ENCODE assay signal across 12 mouse cellular contexts in the genomic region with DNA sequence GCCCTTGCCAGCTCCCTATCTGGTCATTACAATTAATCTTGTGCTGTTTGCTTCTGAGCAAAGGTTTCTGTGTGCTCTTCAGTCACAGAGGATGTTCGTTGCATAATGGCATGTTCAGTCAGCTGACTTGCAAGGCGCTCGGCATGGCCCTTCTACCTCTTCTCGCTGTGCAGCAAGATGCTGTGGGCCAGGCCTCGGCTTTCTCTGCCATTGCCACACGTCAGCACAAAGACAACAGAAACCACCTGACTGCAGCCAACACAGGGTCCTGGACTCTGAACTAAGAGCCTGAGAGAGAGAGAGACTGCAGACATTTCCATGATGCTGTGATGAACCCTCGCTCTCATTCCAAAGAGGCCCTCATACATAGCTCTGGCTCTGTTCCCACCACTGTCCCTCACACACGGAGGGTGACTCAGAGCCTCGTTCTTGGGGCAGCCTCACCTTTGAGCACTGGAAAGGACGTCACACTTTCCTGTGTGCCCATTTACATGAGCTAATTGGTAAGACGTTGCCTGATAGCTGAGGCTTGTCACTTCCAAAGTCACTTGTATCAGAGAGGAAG.
DNase-seq lines count a peak whose midpoint lies in the region; ATAC-seq and TF ChIP-seq lines count a peak whose summit lies in the region.
"Had no signal": no experiment of that assay in that cellular context is flagged by ENCODE, and none has a peak within 500 bp of the region (broad histone marks: within the 10 kb centered on the region; RNA-seq: fewer than 3 reads in every experiment).

No protein-coding gene starts in this region.

- H3K4me1 ChIP-seq in midbrain, embryonic 11.5 days (ENCODE audit: control insufficient read depth, insufficient read depth, low read length), result peaks cover 17% of the 10 kb centered on the region
- 0 out of 2 replicates have a peak, but pooled peaks cover 2% of the 10 kb centered on the region for H3K4me1 ChIP-seq in midbrain, embryonic 16.5 days (ENCODE audit: control insufficient read depth, insufficient read depth, low read length)

- no peak overlapping the region for H3K4me2 ChIP-seq in midbrain, embryonic 11.5 days
- no peak overlapping the region for H3K4me2 ChIP-seq in midbrain, embryonic 16.5 days (ENCODE audit: low read length)
- H3K4me2 ChIP-seq: embryonic facial prominence, embryonic 12.5 days; heart, embryonic 13.5 days; neural tube, embryonic 12.5 days had no signal

- H3K9me3 ChIP-seq in midbrain, embryonic 11.5 days (ENCODE audit: control insufficient read depth, low read length), result no peaks in the 10 kb centered on the region
- no peaks in the 10 kb centered on the region for H3K9me3 ChIP-seq in midbrain, embryonic 16.5 days (replicated peaks; ENCODE audit: control insufficient read depth, low read length, poor library complexity, severe bottlenecking)
- H3K9me3 ChIP-seq: embryonic facial prominence, embryonic 12.5 days; heart, embryonic 13.5 days; neural tube, embryonic 12.5 days had no signal

- TF ChIP-seq CTCF in gastrocnemius, adult 2 months (IDR thresholded peaks at IDR 0.05), result no peak

- peaks cover 5% of the 10 kb centered on the region; the same call in 1 of the 2 replicates for H3K27me3 ChIP-seq in midbrain, embryonic 11.5 days (ENCODE audit: control insufficient read depth, insufficient read depth, low read length)
- H3K27me3 ChIP-seq in midbrain, embryonic 16.5 days (ENCODE audit: control insufficient read depth, insufficient read depth, low read depth, low read length), result no peaks in the 10 kb centered on the region; the same call in 1 of the 2 replicates
- H3K27me3 ChIP-seq: embryonic facial prominence, embryonic 12.5 days; heart, embryonic 13.5 days; neural tube, embryonic 12.5 days had no signal

- H3K9ac ChIP-seq in midbrain, embryonic 11.5 days (ENCODE audit: low read length), result no peak overlapping the region
- no peak overlapping the region for H3K9ac ChIP-seq in midbrain, embryonic 16.5 days (ENCODE audit: low read depth, low read length)
- H3K9ac ChIP-seq: embryonic facial prominence, embryonic 12.5 days; heart, embryonic 13.5 days; neural tube, embryonic 12.5 days had no signal

- DNase-seq in heart, adult 11 months, result peak; percentile 83
- DNase-seq in heart, postnatal 14 days, result no peak
- peak; percentile 62 for DNase-seq in midbrain, embryonic 11.5 days (ENCODE audit: low spot score, missing footprints)
- peak; percentile 8 for DNase-seq in gonadal fat pad, adult 2 months (ENCODE audit: low read depth)
- DNase-seq in gastrocnemius, adult 2 months, result no peak
- DNase-seq in right cerebral cortex, postnatal 10 days (ENCODE audit: low spot score in 2 of 2), result no peak
- DNase-seq: right cerebral cortex, postnatal 4 days had no signal

- H3K36me3 ChIP-seq in midbrain, embryonic 11.5 days (ENCODE audit: control insufficient read depth, insufficient read depth, low read length), result no peaks in the 10 kb centered on the region
- H3K36me3 ChIP-seq in midbrain, embryonic 16.5 days (ENCODE audit: control insufficient read depth, insufficient read depth, low read length), result no peaks in the 10 kb centered on the region
- H3K36me3 ChIP-seq: embryonic facial prominence, embryonic 12.5 days; heart, embryonic 13.5 days; neural tube, embryonic 12.5 days had no signal

- no peak for ATAC-seq in midbrain, embryonic 11.5 days (ENCODE audit: low FRiP score)
- no peak for ATAC-seq in midbrain, embryonic 16.5 days
- no peak for ATAC-seq in inflammation-experienced regulatory T-cells, adult 6 months

- no peak overlapping the region for H3K27ac ChIP-seq in midbrain, embryonic 11.5 days (ENCODE audit: low read depth, low read length)
- no peak overlapping the region for H3K27ac ChIP-seq in midbrain, embryonic 16.5 days (ENCODE audit: low read length)
- no peak overlapping the region for H3K27ac ChIP-seq in gastrocnemius, adult 2 months
- H3K27ac ChIP-seq: embryonic facial prominence, embryonic 12.5 days; heart, embryonic 13.5 days; neural tube, embryonic 12.5 days had no signal

- 73% methylated on average over 11 of the region's 11 CpGs for WGBS in midbrain, embryonic 11.5 days
- 73% methylated on average over 11 of the region's 11 CpGs for WGBS in midbrain, embryonic 16.5 days

- intact Hi-C loops in heart, postnatal 14 days (cut with DNase I), result no loop called here
- intact Hi-C loops in gastrocnemius, adult 2 months (cut with DNase I), result no loop called here

- no peak overlapping the region for H3K4me3 ChIP-seq in midbrain, embryonic 11.5 days (ENCODE audit: low read depth, low read length)
- H3K4me3 ChIP-seq in midbrain, embryonic 16.5 days (ENCODE audit: low read depth, low read length), result no peak overlapping the region
- no peak overlapping the region for H3K4me3 ChIP-seq in gastrocnemius, adult 2 months
- H3K4me3 ChIP-seq: embryonic facial prominence, embryonic 12.5 days; heart, embryonic 13.5 days; neural tube, embryonic 12.5 days had no signal

Comparison
In these comparisons a context has a peak if more than half of its experiments do, and no peak if none do; other contexts are left out.
1. DNase-seq: peak in heart, adult 11 months (single experiment), midbrain, embryonic 11.5 days (single experiment) and gonadal fat pad, adult 2 months (single experiment); none in heart, postnatal 14 days (0 of 2), gastrocnemius, adult 2 months (single experiment) and right cerebral cortex, postnatal 10 days (0 of 2).